Mouse (Mus musculus) midbrain, embryonic 10.5 days (tissue): Measurements from ENCODE around the gene Ywhah. TPM values are rescaled to one million over a fixed set of nuclear protein-coding genes. Genes with fewer than 3 reads are reported as not detected.
A peak's percentile ranks its signal among the peaks of the same experiment; 100 is the strongest.

ENCODE experiments used
- DNase-seq: peaks from one replicate; pipeline ENCODE4 v3.0.0-alpha.2; 2017; ENCODE audit warnings: low spot score
- H3K27ac ChIP-seq: fragments of 300-500 bp; sonication (generic); replicated peaks from 2 replicates; pipeline ENCODE4 v1.5.1; 2016; ENCODE audit warnings: mild to moderate bottlenecking
- H3K27me3 ChIP-seq: fragments of 300-500 bp; sonication (generic); 2 replicates; pipeline ENCODE4 v1.6.1; 2016; ENCODE audit warnings: low read depth, mild to moderate bottlenecking; ENCODE audit not compliant: poor library complexity, severe bottlenecking
- H3K36me3 ChIP-seq: fragments of 300-500 bp; sonication (generic); 2 replicates; pipeline ENCODE4 v1.6.1; 2016; ENCODE audit warnings: mild to moderate bottlenecking, moderate library complexity
- H3K4me1 ChIP-seq: fragments of 300-500 bp; sonication (generic); 2 replicates; pipeline ENCODE4 v1.6.1; 2016
- H3K4me3 ChIP-seq: fragments of 300-500 bp; sonication (generic); 2 replicates; pipeline ENCODE4 v1.5.1; 2016; ENCODE audit warnings: mild to moderate bottlenecking, moderate library complexity
- H3K9me3 ChIP-seq: fragments of 300-500 bp; sonication (generic); replicated peaks from 2 replicates; pipeline ENCODE4 v1.6.1; 2016; ENCODE audit warnings: mild to moderate bottlenecking
- WGBS: fragments of 180-500 bp; shearing (Covaris S2); methylation state at CpG from one replicate; pipeline ENCODE4 v1.1.7; 2016; 5-methylcytosine and 5-hydroxymethylcytosine counted together
- polyA plus RNA-seq: library from polyadenylated mRNA; unstranded; fragments of >200 nt; fragmentation: Nextera tagmentation; extraction: Ambion mirVana; gene quantifications from 2 replicates; pipeline ENCODE4 v1.2.1, GENCODE M21; 2016

Ywhah gene
- polyA plus RNA-seq, 1 experiment from 2014 or later, result 467 TPM

GRCm38 (mm10) chr5:33001111-33001510 lies 17.5 kb upstream of the Ywhah start:
- H3K9me3 ChIP-seq, result no peaks in the 10 kb centered on the region
- H3K36me3 ChIP-seq, result no peaks in the 10 kb centered on the region
- no peak for DNase-seq
- no peak overlapping the region for H3K27ac ChIP-seq
- H3K27me3 ChIP-seq, result no peaks in the 10 kb centered on the region
- no peak overlapping the region for H3K4me3 ChIP-seq
- WGBS, result 92% methylated on average over 5 of the region's 5 CpGs
- H3K4me1 ChIP-seq, result peaks cover 13% of the 10 kb centered on the region

GRCm38 (mm10) chr5:33002781-33003180 lies 15.8 kb upstream of the Ywhah start:
- Histone ChIP-seq H3K4me1 (peaks cover 18% of the 10 kb centered on the region), H3K4me3 (no peak overlapping the region), H3K9me3 (no peaks in the 10 kb centered on the region), H3K27me3 (no peaks in the 10 kb centered on the region), H3K36me3 (no peaks in the 10 kb centered on the region), H3K27ac (no peak overlapping the region)
- DNase-seq, result no peak
- WGBS, result 87% methylated on average over 5 of the region's 5 CpGs

DNA sequence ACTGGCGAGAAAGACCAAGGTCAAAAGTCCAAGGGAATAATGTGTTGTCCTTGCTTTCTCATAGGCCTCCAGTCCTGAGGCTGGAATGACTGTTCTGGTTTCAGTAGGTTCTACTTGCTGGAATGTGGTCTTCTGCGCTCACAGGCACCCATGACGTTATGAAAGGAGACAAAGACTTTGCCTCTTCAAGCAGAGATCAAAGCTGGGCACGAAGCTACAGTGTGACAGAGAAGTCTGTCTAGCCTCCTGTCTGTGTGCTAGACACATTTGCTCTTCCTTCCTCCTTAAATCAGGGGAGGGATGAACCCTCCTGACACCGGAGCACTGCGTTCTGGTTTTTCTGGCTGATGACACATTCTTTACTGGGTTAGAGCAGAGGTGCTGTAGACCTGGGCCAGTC lies 15.1 kb upstream of the Ywhah start:
- no peak overlapping the region for H3K4me3 ChIP-seq
- H3K27me3 ChIP-seq, result no peaks in the 10 kb centered on the region
- DNase-seq, result no peak
- 79% methylated on average over 6 of the region's 6 CpGs for WGBS
- no peaks in the 10 kb centered on the region for H3K36me3 ChIP-seq
- H3K27ac ChIP-seq, result no peak overlapping the region
- H3K9me3 ChIP-seq, result no peaks in the 10 kb centered on the region
- peaks cover 18% of the 10 kb centered on the region for H3K4me1 ChIP-seq

- Histone ChIP-seq H3K27me3 (no peaks in the 10 kb centered on the region), H3K4me1 (peaks cover 18% of the 10 kb centered on the region), H3K36me3 (no peaks in the 10 kb centered on the region), H3K4me3 (no peak overlapping the region), H3K27ac (no peak overlapping the region), H3K9me3 (no peaks in the 10 kb centered on the region)
- no peak for DNase-seq
- whole genome bisulfite sequencing, result 89% methylated on average over 4 of the region's 4 CpGs
These were observed 14.5 kb upstream of the Ywhah start for GRCm38 (mm10) chr5:33004110-33004509.

- no peak for DNase-seq
- 87% methylated on average over 11 of the region's 11 CpGs for WGBS
- Histone ChIP-seq H3K27me3 (no peaks in the 10 kb centered on the region), H3K4me3 (no peak overlapping the region), H3K9me3 (no peaks in the 10 kb centered on the region), H3K36me3 (no peaks in the 10 kb centered on the region), H3K27ac (peak overlapping the region; percentile 69), H3K4me1 (peaks cover 31% of the 10 kb centered on the region)
These were observed 13.0 kb upstream of the Ywhah start for GRCm38 (mm10) chr5:33005442-33006145.

DNA sequence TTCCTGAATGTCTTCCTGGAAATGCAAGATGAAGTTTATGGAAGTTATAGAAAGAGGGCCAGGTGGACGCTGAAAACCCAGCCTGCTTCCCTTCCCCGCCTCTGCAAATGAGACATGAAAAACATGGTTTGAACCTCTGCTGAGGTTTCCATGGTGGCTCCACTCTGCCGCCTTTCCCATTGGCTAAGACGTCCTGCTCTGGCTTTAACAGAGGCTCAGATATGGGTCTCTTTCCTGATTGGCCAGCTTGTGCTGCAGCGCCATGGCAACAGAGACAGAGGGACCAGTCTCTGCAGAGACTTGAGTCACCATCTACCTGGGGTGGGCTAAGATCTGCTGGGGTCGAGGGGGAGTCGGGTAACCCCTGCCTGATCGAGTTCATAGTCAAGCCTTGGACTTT lies 11.9 kb upstream of the Ywhah start:
- Histone ChIP-seq H3K4me3 (no peak overlapping the region), H3K9me3 (no peaks in the 10 kb centered on the region), H3K4me1 (peaks cover 42% of the 10 kb centered on the region), H3K27ac (peak overlapping the region; percentile 69), H3K36me3 (no peaks in the 10 kb centered on the region), H3K27me3 (0 out of 2 replicates have a peak, but pooled peaks cover under 1% of the 10 kb centered on the region)
- peak; percentile 33 for DNase-seq
- 44% methylated on average over 8 of the region's 8 CpGs for WGBS

DNA sequence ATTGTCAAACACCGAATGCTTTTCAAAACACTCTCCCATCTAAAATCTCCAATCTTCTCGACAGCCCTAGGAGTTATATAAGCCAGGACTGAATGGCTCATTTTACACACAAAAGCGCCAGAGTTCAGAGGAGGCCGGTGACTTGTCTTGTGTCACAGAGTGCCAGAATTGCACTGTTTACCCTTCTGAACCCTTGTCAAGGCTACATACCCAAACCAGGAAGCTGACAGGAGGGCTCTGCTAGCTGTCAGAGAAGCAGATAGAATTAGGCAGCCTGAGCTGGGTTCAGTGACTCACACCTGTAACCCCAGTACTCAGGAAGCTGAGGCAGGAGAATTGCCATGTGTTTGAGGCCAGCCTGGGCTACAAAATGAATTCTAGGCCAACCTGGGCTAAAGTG lies 11.2 kb upstream of the Ywhah start:
- 80% methylated on average over 4 of the region's 4 CpGs for WGBS
- no peaks in the 10 kb centered on the region for H3K9me3 ChIP-seq

GRCm38 (mm10) chr5:33009301-33009700 lies 9.3 kb upstream of the Ywhah start:
- no peaks in the 10 kb centered on the region for H3K9me3 ChIP-seq
- no peak overlapping the region for H3K4me3 ChIP-seq
- H3K27me3 ChIP-seq, result peaks cover 5% of the 10 kb centered on the region; the same call in 1 of the 2 replicates
- no peaks in the 10 kb centered on the region for H3K36me3 ChIP-seq
- no peak for DNase-seq
- H3K27ac ChIP-seq, result no peak overlapping the region
- peaks cover 45% of the 10 kb centered on the region for H3K4me1 ChIP-seq
- 61% methylated on average over 2 of the region's 2 CpGs for WGBS

More for the DNA sequence above, 11.2 kb upstream of the Ywhah start:
- H3K4me1 ChIP-seq, result peaks cover 45% of the 10 kb centered on the region
- DNase-seq, result no peak
- H3K27me3 ChIP-seq, result peaks cover 5% of the 10 kb centered on the region; the same call in 1 of the 2 replicates
- no peak overlapping the region for H3K4me3 ChIP-seq
- H3K27ac ChIP-seq, result no peak overlapping the region
- no peaks in the 10 kb centered on the region for H3K36me3 ChIP-seq

GRCm38 (mm10) chr5:33009818-33010812 lies 8.5 kb upstream of the Ywhah start:
- Histone ChIP-seq H3K36me3 (no peaks in the 10 kb centered on the region), H3K9me3 (no peaks in the 10 kb centered on the region), H3K4me1 (peaks cover 45% of the 10 kb centered on the region), H3K27me3 (peaks cover 5% of the 10 kb centered on the region; the same call in 1 of the 2 replicates), H3K4me3 (no peak overlapping the region), H3K27ac (peak overlapping the region; percentile 83)
- DNase-seq, result no peak
- WGBS, result 74% methylated on average over 14 of the region's 14 CpGs

DNA sequence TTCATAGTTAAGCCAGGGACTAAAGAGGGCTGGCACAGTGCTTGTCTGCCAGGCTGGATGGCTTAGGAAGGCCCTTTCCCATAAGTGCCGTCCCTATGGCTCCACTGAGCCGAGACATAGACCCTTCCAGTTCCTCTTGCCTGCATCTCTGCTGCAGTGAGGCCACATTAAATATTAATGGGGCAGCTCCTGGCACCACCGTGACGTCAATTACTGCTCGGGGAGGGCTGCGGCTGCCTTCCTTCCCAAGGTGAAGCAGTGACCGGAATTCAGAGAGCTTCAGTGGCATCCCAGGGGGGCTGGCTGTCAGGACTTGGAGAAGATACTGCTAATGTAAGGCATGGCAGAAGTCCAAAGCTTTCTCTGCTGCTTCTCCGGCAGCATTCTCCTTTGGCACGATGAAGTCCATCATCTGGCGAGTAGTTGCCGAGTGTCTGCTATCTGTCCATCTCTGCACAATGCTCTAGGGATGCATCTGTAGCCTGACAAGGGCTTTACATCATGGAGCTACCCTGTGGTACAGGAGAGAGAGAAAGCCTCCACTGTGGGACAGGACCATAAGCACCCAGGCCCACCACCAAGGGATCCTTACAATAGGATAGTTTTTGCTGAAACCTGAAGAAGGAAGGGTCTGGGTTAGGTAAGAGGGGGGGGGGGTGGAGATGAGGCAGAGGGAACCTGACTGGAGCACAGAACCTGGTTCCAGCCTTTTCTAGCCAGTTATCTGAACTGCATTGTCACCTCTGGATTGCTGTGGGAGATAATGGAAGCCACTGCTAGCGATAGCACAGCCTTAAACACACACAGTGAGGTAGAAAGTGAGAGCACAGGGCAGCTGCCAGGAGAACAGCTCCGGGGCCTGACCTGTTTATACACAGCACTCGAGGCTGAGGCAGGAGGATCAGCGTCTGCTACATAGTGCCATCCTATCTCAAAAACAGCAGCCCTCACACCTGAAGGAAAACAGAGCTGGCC lies 7.2 kb upstream of the Ywhah start:
- no peaks in the 10 kb centered on the region for H3K36me3 ChIP-seq
- peak overlapping the region; percentile 35 for H3K4me3 ChIP-seq
- DNase-seq, result peak; percentile 45
- peak overlapping the region; percentile 83 for H3K27ac ChIP-seq
- peaks cover 33% of the 10 kb centered on the region for H3K4me1 ChIP-seq
- 38% methylated on average over 15 of the region's 15 CpGs for WGBS
- peaks cover 5% of the 10 kb centered on the region; the same call in 1 of the 2 replicates for H3K27me3 ChIP-seq
- no peaks in the 10 kb centered on the region for H3K9me3 ChIP-seq

DNA sequence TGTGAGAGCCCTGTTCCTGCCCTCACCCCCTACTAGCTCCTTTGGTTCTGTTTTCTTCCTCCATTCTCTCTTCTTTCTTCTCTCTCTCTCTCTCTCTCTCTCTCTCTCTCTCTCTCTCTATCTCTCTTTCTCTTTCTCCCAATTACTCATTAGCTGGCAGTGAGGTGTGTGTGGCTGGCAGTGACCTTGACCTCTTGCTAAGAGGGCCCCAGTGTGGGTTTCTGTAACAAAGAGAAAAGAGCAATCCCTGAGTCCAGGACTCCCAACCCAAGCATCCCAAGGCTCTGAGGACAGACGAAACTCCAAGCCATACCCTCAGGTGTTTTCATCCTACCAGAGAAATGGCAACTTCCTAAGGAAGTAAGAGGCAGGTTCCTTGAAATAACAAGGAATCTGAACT lies 4.5 kb upstream of the Ywhah start:
- Histone ChIP-seq H3K4me3 (no peak overlapping the region), H3K36me3 (no peaks in the 10 kb centered on the region), H3K4me1 (peaks cover 39% of the 10 kb centered on the region), H3K27me3 (peaks cover 5% of the 10 kb centered on the region; the same call in 1 of the 2 replicates), H3K27ac (no peak overlapping the region), H3K9me3 (no peaks in the 10 kb centered on the region)
- 79% methylated on average over 1 of the region's 1 CpGs for WGBS
- no peak for DNase-seq

GRCm38 (mm10) chr5:33015579-33015978 lies 3.0 kb upstream of the Ywhah start:
- WGBS, result 84% methylated on average over 5 of the region's 5 CpGs
- DNase-seq, result no peak
- peaks cover 38% of the 10 kb centered on the region for H3K4me1 ChIP-seq

More at GRCm38 (mm10) chr5:33015579-33015978, 3.0 kb upstream of the Ywhah start:
- H3K27me3 ChIP-seq, result peaks cover 5% of the 10 kb centered on the region; the same call in 1 of the 2 replicates
- no peak overlapping the region for H3K4me3 ChIP-seq
- H3K36me3 ChIP-seq, result no peaks in the 10 kb centered on the region; the same call in 1 of the 2 replicates
- H3K27ac ChIP-seq, result no peak overlapping the region
- no peaks in the 10 kb centered on the region for H3K9me3 ChIP-seq
